Mouse (Mus musculus) heart, embryonic 16.5 days (tissue): ENCODE measurements around the gene Erg. TPM values are rescaled to one million over a fixed set of nuclear protein-coding genes. Genes with fewer than 3 reads are reported as not detected.

Experiments
- ATAC-seq: fragments of 200-750 bp; cut with Nextera tagmentation; replicated peaks from 2 replicates; pipeline ENCODE4 v1.8.0; 2017; ENCODE audit warnings: moderate number of reproducible peaks; ENCODE audit not compliant: insufficient read depth, low FRiP score; ENCODE audit errors: extremely low read depth
- H3K27ac ChIP-seq: fragments of 300-500 bp; sonication (generic); 2 replicates; pipeline ENCODE4 v1.5.1; 2014; ENCODE audit warnings: mild to moderate bottlenecking, low read length, control low read depth, moderate library complexity
- H3K27me3 ChIP-seq: fragments of 300-500 bp; sonication (generic); 2 replicates; pipeline ENCODE4 v1.6.1; 2014; ENCODE audit warnings: low read length, mixed read lengths; ENCODE audit not compliant: control insufficient read depth, insufficient read depth
- H3K36me3 ChIP-seq: fragments of 300-500 bp; sonication (generic); 2 replicates; pipeline ENCODE4 v1.6.1; 2014; ENCODE audit not compliant: control insufficient read depth, insufficient read depth
- H3K4me1 ChIP-seq: fragments of 300-500 bp; sonication (generic); 2 replicates; pipeline ENCODE4 v1.6.1; 2014; ENCODE audit warnings: low read length, mixed read lengths; ENCODE audit not compliant: control insufficient read depth, insufficient read depth
- H3K4me2 ChIP-seq: fragments of 300-500 bp; sonication (generic); 2 replicates; pipeline ENCODE4 v1.6.1; 2014; ENCODE audit warnings: low read depth, mild to moderate bottlenecking, control low read depth, low read length
- H3K4me3 ChIP-seq: fragments of 300-500 bp; sonication (generic); 2 replicates; pipeline ENCODE4 v1.5.1; 2014; ENCODE audit warnings: mild to moderate bottlenecking, control low read depth, low read length
- H3K9ac ChIP-seq: fragments of 300-500 bp; sonication (generic); 2 replicates; pipeline ENCODE4 v1.6.1; 2014; ENCODE audit warnings: low read length, control low read depth
- H3K9me3 ChIP-seq: fragments of 300-500 bp; sonication (generic); replicated peaks from 2 replicates; pipeline ENCODE4 v1.6.1; 2016; ENCODE audit warnings: low read length; ENCODE audit not compliant: control insufficient read depth
- WGBS: fragments of 180-500 bp; shearing (Covaris S2); extraction: QIAGEN DNeasy Blood & Tissue Kit; methylation state at CpG from one replicate; pipeline ENCODE4 v1.1.7; 2014; 5-methylcytosine and 5-hydroxymethylcytosine counted together
- polyA plus RNA-seq: library from polyadenylated mRNA; unstranded; fragments of >200 nt; fragmentation: Nextera tagmentation; extraction: Ambion mirVana; gene quantifications from 2 replicates; pipeline ENCODE4 v1.2.1, GENCODE M21; 2015

The Erg gene
- polyA plus RNA-seq, 1 experiment from 2014 or later: 6.8 TPM

GRCm38 (mm10) chr16:95519520-95519919, 66.9 kb downstream of the Erg start:
- 75% methylated on average over 8 of the region's 8 CpGs for WGBS
- Histone ChIP-seq H3K9me3 (no peaks in the 10 kb centered on the region), H3K4me1 (no peaks in the 10 kb centered on the region), H3K4me3 (no peak overlapping the region), H3K27me3 (no peaks in the 10 kb centered on the region), H3K27ac (no peak overlapping the region), H3K4me2 (no peak overlapping the region), H3K9ac (no peak overlapping the region), H3K36me3 (no peaks in the 10 kb centered on the region)
- ATAC-seq: no peak

GRCm38 (mm10) chr16:95506051-95506450, 80.3 kb downstream of the Erg start:
- Histone ChIP-seq H3K27ac (no peak overlapping the region), H3K4me2 (no peak overlapping the region), H3K36me3 (no peaks in the 10 kb centered on the region), H3K4me3 (no peak overlapping the region), H3K9ac (no peak overlapping the region), H3K9me3 (no peaks in the 10 kb centered on the region), H3K27me3 (no peaks in the 10 kb centered on the region), H3K4me1 (no peaks in the 10 kb centered on the region)
- 52% methylated on average over 2 of the region's 2 CpGs for WGBS
- no peak for ATAC-seq

GRCm38 (mm10) chr16:95496582-95497300, 89.7 kb downstream of the Erg start:
- Histone ChIP-seq H3K9me3 (no peaks in the 10 kb centered on the region), H3K4me2 (no peak overlapping the region), H3K36me3 (no peaks in the 10 kb centered on the region), H3K9ac (no peak overlapping the region), H3K4me1 (no peaks in the 10 kb centered on the region), H3K27ac (no peak overlapping the region), H3K27me3 (no peaks in the 10 kb centered on the region), H3K4me3 (no peak overlapping the region)
- 80% methylated on average over 10 of the region's 10 CpGs for WGBS
- no peak for ATAC-seq

GRCm38 (mm10) chr16:95494108-95494507, 92.3 kb downstream of the Erg start:
- no peak for ATAC-seq
- WGBS: 40% methylated on average over 3 of the region's 3 CpGs

GRCm38 (mm10) chr16:95493336-95493735, 93.1 kb downstream of the Erg start:
- H3K27me3 ChIP-seq: no peaks in the 10 kb centered on the region
- no peak overlapping the region for H3K27ac ChIP-seq
- H3K9ac ChIP-seq: no peak overlapping the region
- WGBS: 85% methylated on average over 8 of the region's 8 CpGs
- H3K4me2 ChIP-seq: no peak overlapping the region
- no peaks in the 10 kb centered on the region for H3K36me3 ChIP-seq
- ATAC-seq: no peak
- no peaks in the 10 kb centered on the region for H3K4me1 ChIP-seq
- no peaks in the 10 kb centered on the region for H3K9me3 ChIP-seq
- no peak overlapping the region for H3K4me3 ChIP-seq

More at GRCm38 (mm10) chr16:95494108-95494507, 92.3 kb downstream of the Erg start:
- Histone ChIP-seq H3K9me3 (no peaks in the 10 kb centered on the region), H3K4me1 (no peaks in the 10 kb centered on the region), H3K36me3 (no peaks in the 10 kb centered on the region), H3K4me2 (no peak overlapping the region), H3K4me3 (no peak overlapping the region), H3K27me3 (no peaks in the 10 kb centered on the region), H3K27ac (no peak overlapping the region), H3K9ac (no peak overlapping the region)

GRCm38 (mm10) chr16:95492146-95492545, 94.2 kb downstream of the Erg start:
- H3K4me1 ChIP-seq: no peaks in the 10 kb centered on the region
- no peaks in the 10 kb centered on the region for H3K27me3 ChIP-seq
- H3K4me3 ChIP-seq: no peak overlapping the region
- no peaks in the 10 kb centered on the region for H3K36me3 ChIP-seq
- H3K27ac ChIP-seq: no peak overlapping the region
- 74% methylated on average over 7 of the region's 7 CpGs for WGBS
- H3K9me3 ChIP-seq: no peaks in the 10 kb centered on the region
- no peak for ATAC-seq
- no peak overlapping the region for H3K4me2 ChIP-seq
- no peak overlapping the region for H3K9ac ChIP-seq

GRCm38 (mm10) chr16:95490386-95490785, 96.0 kb downstream of the Erg start:
- H3K27me3 ChIP-seq: no peaks in the 10 kb centered on the region
- H3K9me3 ChIP-seq: no peaks in the 10 kb centered on the region
- H3K4me1 ChIP-seq: no peaks in the 10 kb centered on the region
- H3K4me2 ChIP-seq: no peak overlapping the region
- H3K9ac ChIP-seq: no peak overlapping the region
- no peak overlapping the region for H3K4me3 ChIP-seq
- WGBS: 70% methylated on average over 5 of the region's 5 CpGs
- no peaks in the 10 kb centered on the region for H3K36me3 ChIP-seq
- ATAC-seq: no peak
- no peak overlapping the region for H3K27ac ChIP-seq

GRCm38 (mm10) chr16:95487606-95488351, 98.6 kb downstream of the Erg start:
- Histone ChIP-seq H3K4me2 (no peak overlapping the region), H3K27me3 (no peaks in the 10 kb centered on the region), H3K9me3 (no peaks in the 10 kb centered on the region), H3K27ac (no peak overlapping the region), H3K4me3 (no peak overlapping the region), H3K4me1 (no peaks in the 10 kb centered on the region), H3K36me3 (no peaks in the 10 kb centered on the region), H3K9ac (no peak overlapping the region)
- no peak for ATAC-seq
- 67% methylated on average over 9 of the region's 9 CpGs for WGBS

- no peak overlapping the region for H3K27ac ChIP-seq
- no peaks in the 10 kb centered on the region for H3K4me1 ChIP-seq
- WGBS: 85% methylated on average over 13 of the region's 13 CpGs
Measured at GRCm38 (mm10) chr16:95481176-95481575, 105.2 kb downstream of the Erg start.

More at GRCm38 (mm10) chr16:95481176-95481575, 105.2 kb downstream of the Erg start:
- no peak overlapping the region for H3K4me3 ChIP-seq
- H3K27me3 ChIP-seq: no peaks in the 10 kb centered on the region
- no peak for ATAC-seq
- no peak overlapping the region for H3K9ac ChIP-seq
- H3K36me3 ChIP-seq: no peaks in the 10 kb centered on the region
- H3K4me2 ChIP-seq: no peak overlapping the region
- H3K9me3 ChIP-seq: no peaks in the 10 kb centered on the region
